Mouse (Mus musculus) midbrain, embryonic 10.5 days (tissue): ENCODE measurements around the gene Gm10639. TPM values are rescaled to one million over a fixed set of nuclear protein-coding genes. Genes with fewer than 3 reads are reported as not detected.
"Not testable (repeated sequence)": the region's sequence is repeated elsewhere in the genome, so short reads cannot be mapped to it uniquely, and the experiment has no call there.

Experiments
- DNase-seq: peaks from one replicate; pipeline ENCODE4 v3.0.0-alpha.2; 2017; ENCODE audit warnings: low spot score
- H3K27ac ChIP-seq: fragments of 300-500 bp; sonication (generic); replicated peaks from 2 replicates; pipeline ENCODE4 v1.5.1; 2016; ENCODE audit warnings: mild to moderate bottlenecking
- H3K27me3 ChIP-seq: fragments of 300-500 bp; sonication (generic); 2 replicates; pipeline ENCODE4 v1.6.1; 2016; ENCODE audit warnings: low read depth, mild to moderate bottlenecking; ENCODE audit not compliant: poor library complexity, severe bottlenecking
- H3K36me3 ChIP-seq: fragments of 300-500 bp; sonication (generic); 2 replicates; pipeline ENCODE4 v1.6.1; 2016; ENCODE audit warnings: mild to moderate bottlenecking, moderate library complexity
- H3K4me1 ChIP-seq: fragments of 300-500 bp; sonication (generic); 2 replicates; pipeline ENCODE4 v1.6.1; 2016
- H3K4me3 ChIP-seq: fragments of 300-500 bp; sonication (generic); 2 replicates; pipeline ENCODE4 v1.5.1; 2016; ENCODE audit warnings: mild to moderate bottlenecking, moderate library complexity
- H3K9me3 ChIP-seq: fragments of 300-500 bp; sonication (generic); replicated peaks from 2 replicates; pipeline ENCODE4 v1.6.1; 2016; ENCODE audit warnings: mild to moderate bottlenecking
- WGBS: fragments of 180-500 bp; shearing (Covaris S2); methylation state at CpG from one replicate; pipeline ENCODE4 v1.1.7; 2016; 5-methylcytosine and 5-hydroxymethylcytosine counted together
- polyA plus RNA-seq: library from polyadenylated mRNA; unstranded; fragments of >200 nt; fragmentation: Nextera tagmentation; extraction: Ambion mirVana; gene quantifications from 2 replicates; pipeline ENCODE4 v1.2.1, GENCODE M21; 2016

The Gm10639 gene
- polyA plus RNA-seq, 1 experiment from 2014 or later: not detected

DNA sequence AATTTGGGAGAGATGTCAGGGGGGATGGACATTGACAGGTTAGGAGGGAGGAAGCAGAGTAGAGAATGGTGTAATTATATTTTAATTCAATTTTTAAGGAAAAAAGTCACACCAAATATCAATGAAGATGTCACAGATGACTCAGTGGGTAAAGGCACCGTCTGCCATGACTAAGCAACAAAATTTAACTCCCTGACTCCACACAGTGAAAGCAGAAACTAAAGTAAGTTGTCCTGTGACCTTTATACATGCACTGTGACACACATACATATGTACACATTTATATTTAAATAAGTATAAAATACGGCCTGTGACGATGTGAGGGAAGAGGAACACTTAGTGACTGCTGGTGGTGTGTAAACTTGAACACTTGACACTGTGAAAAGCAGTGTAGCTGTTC lies 18.4 kb downstream of the Gm10639 start:
- 81% methylated on average over 3 of the region's 3 CpGs for WGBS
- not testable (repeated sequence) for H3K4me1 ChIP-seq, H3K36me3 ChIP-seq, H3K9me3 ChIP-seq, H3K27me3 ChIP-seq, H3K4me3 ChIP-seq, H3K27ac ChIP-seq, DNase-seq

DNA sequence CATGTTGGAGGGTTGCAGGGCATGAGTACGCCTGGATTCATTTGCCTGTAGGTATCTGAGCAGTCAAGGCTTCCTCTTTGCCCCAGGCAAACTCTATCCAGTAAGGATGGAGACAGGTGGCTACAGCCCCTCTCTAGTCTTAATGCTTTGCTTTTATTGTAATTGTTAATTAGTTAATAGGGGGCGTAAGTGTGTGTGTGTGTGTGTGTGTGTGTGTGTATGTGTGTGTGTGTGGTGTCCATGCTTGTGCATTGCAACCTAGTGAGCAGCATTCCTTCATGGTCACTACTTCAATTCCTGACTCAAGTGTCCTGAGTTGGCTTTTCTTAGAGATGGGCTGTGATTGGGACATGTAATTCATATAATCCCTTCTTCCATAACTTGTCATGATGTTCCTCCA lies 25.0 kb downstream of the Gm10639 start, which contains the start of gene Omt2a:
TSS of gene Omt2a (minus strand) at position 101 of the 400 bp plus-strand sequence.
- Histone ChIP-seq H3K4me1 (no peaks in the 10 kb centered on the region), H3K27ac (no peak within 1 kb of the TSS), H3K4me3 (no peak within 1 kb of the TSS), H3K36me3 (no peaks in the 10 kb centered on the region), H3K27me3 (no peaks in the 10 kb centered on the region), H3K9me3 (no peaks in the 10 kb centered on the region)
- no peak for DNase-seq
- WGBS: 78% methylated on average over 2 of the region's 2 CpGs

GRCm38 (mm10) chr9:78319499-78319898 lies 29.8 kb downstream of the Gm10639 start:
- Histone ChIP-seq H3K4me1 (no peaks in the 10 kb centered on the region), H3K4me3 (no peak overlapping the region), H3K9me3 (no peaks in the 10 kb centered on the region), H3K27me3 (no peaks in the 10 kb centered on the region), H3K27ac (no peak overlapping the region), H3K36me3 (no peaks in the 10 kb centered on the region)
- WGBS: 42% methylated on average over 1 of the region's 1 CpGs
- no peak for DNase-seq

- not testable (repeated sequence) for H3K9me3 ChIP-seq, H3K4me1 ChIP-seq, H3K4me3 ChIP-seq, DNase-seq, H3K36me3 ChIP-seq, H3K27ac ChIP-seq, H3K27me3 ChIP-seq
- WGBS: 83% methylated on average over 1 of the region's 1 CpGs
Measured at GRCm38 (mm10) chr9:78327289-78327688, 37.6 kb downstream of the Gm10639 start, which contains the start of gene Omt2b. Gene Omt2b (plus strand): TSS chr9:78327589.

- not testable (repeated sequence) for H3K4me3 ChIP-seq, H3K36me3 ChIP-seq, H3K9me3 ChIP-seq, H3K4me1 ChIP-seq, H3K27me3 ChIP-seq, DNase-seq, H3K27ac ChIP-seq
Measured at GRCm38 (mm10) chr9:78337050-78337449, 47.3 kb downstream of the Gm10639 start.

DNA sequence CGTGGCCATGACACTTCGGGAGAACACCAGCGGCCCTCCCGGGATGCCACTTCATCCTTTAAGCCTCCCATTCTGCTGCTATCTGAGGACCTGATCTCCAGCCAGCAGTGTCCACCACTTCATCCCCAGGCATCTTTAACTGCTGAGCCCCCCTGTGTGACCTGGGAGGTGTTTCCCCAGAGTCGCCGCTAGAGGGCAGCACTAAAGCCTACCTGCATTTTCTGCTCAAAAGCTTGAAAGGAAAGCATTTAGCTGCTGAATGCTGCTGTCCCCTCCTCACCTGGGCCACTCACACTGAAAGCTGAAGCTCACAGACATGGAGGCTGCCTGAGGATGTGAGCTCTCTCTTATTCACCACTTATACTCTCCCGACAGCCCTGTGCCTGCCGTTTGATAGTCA lies 50.6 kb downstream of the Gm10639 start:
- H3K36me3 ChIP-seq, H3K27me3 ChIP-seq, H3K27ac ChIP-seq, H3K9me3 ChIP-seq, H3K4me3 ChIP-seq, H3K4me1 ChIP-seq: not testable (repeated sequence)
- WGBS: 18% methylated on average over 8 of the region's 8 CpGs
- DNase-seq: peak; percentile 64

- not testable (repeated sequence) for DNase-seq
Measured at GRCm38 (mm10) chr9:78342494-78342893, 52.8 kb downstream of the Gm10639 start.

GRCm38 (mm10) chr9:78343055-78343454 lies 53.3 kb downstream of the Gm10639 start:
- 87% methylated on average over 9 of the region's 9 CpGs for WGBS
- DNase-seq, H3K27me3 ChIP-seq, H3K4me1 ChIP-seq, H3K9me3 ChIP-seq, H3K4me3 ChIP-seq, H3K27ac ChIP-seq, H3K36me3 ChIP-seq: not testable (repeated sequence)

More at GRCm38 (mm10) chr9:78342494-78342893, 52.8 kb downstream of the Gm10639 start:
- not testable (repeated sequence) for H3K4me1 ChIP-seq, H3K4me3 ChIP-seq, H3K27ac ChIP-seq, H3K9me3 ChIP-seq, H3K36me3 ChIP-seq, H3K27me3 ChIP-seq
- 93% methylated on average over 4 of the region's 4 CpGs for WGBS

DNA sequence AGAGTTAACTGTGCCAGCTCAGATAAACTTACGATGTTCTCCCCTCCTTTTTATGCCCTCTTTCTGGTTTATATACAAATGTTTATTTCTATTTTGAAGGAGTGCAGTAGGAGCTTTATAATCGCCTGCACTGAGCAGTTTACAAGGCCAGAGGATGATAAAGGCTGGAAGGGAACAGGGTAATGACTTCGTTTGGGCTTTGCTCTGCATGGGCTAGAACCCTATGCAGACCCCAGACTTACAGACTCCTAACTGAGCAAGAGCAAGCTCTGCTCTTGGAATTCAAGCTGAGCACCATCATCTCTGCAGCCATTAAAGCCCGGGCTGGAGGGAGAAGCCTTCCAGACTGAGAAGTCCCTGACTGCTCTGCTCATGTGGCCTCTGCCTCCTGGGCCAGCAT lies 55.5 kb downstream of the Gm10639 start:
- H3K27ac ChIP-seq, H3K27me3 ChIP-seq, H3K4me1 ChIP-seq, H3K9me3 ChIP-seq, H3K4me3 ChIP-seq, DNase-seq, H3K36me3 ChIP-seq: not testable (repeated sequence)
- WGBS: 77% methylated on average over 4 of the region's 4 CpGs

GRCm38 (mm10) chr9:78347004-78347403 lies 57.3 kb downstream of the Gm10639 start:
- Histone ChIP-seq H3K27me3 (no peaks in the 10 kb centered on the region), H3K36me3 (no peaks in the 10 kb centered on the region), H3K9me3 (no peaks in the 10 kb centered on the region), H3K4me1 (no peaks in the 10 kb centered on the region), H3K27ac (no peak overlapping the region), H3K4me3 (no peak overlapping the region)
- DNase-seq: no peak
- WGBS: 79% methylated on average over 3 of the region's 3 CpGs

DNA sequence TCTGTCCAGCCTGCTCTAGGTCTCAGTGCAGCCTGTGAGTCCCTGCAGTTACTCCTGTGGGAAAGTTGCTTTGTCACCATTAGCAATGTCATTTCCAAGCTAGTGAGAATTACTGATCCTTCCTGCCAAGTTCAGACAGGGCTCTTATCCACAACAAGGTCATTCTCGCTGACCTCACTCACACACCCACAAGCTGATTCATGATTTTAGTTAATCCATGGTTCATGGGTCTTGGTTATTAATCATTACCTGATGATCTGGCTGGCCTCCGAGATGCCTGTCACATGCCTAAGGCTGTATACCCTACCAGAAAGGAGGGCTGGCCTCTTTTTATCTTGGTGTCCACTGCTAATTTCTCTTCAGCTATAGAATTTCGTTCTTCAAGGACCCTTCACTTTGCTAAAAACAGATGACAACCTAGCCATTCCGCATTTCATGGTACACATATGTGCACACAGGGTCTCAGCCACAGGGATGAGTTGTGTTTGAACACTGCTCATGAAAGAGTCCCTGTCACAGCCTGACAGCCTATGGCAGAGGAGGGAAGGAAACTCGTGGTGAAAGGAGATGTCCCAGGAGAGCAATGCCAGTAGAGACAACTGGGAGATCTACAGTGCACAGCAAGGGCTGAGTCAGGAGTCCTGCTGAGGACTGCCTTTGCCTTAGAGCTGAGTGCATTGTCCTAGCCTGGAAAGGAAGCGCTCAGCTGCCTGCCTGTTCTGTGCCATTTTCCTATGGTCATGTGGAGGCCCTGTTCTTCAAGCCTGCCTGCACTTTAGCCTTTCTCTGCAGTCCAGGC lies 58.7 kb downstream of the Gm10639 start:
- WGBS: 79% methylated on average over 6 of the region's 6 CpGs
- not testable (repeated sequence) for H3K4me1 ChIP-seq, H3K9me3 ChIP-seq, H3K4me3 ChIP-seq, H3K27ac ChIP-seq, H3K27me3 ChIP-seq, H3K36me3 ChIP-seq, DNase-seq

DNA sequence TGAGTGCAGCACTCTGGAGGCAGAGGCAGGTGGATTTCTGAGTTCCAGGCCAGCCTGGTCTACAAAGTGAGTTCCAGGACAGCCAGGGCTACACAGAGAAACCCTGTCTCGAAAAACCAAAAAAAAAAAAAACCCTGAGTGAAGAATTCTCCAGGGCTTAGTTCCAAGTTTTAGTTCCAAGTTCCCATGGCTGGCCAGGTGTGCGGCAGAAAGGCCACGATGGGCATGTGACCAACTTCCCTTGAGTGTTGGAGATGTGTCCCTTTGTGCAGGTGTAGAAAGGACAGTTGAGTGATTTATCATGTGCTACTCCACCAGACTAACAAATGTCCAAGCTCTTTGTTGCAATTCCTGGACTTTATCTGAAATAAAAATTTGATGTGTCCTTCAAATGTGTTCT lies 59.4 kb downstream of the Gm10639 start:
- H3K4me1 ChIP-seq, H3K4me3 ChIP-seq, DNase-seq, H3K36me3 ChIP-seq, H3K27ac ChIP-seq, H3K9me3 ChIP-seq, H3K27me3 ChIP-seq: not testable (repeated sequence)
- 86% methylated on average over 3 of the region's 3 CpGs for WGBS

DNA sequence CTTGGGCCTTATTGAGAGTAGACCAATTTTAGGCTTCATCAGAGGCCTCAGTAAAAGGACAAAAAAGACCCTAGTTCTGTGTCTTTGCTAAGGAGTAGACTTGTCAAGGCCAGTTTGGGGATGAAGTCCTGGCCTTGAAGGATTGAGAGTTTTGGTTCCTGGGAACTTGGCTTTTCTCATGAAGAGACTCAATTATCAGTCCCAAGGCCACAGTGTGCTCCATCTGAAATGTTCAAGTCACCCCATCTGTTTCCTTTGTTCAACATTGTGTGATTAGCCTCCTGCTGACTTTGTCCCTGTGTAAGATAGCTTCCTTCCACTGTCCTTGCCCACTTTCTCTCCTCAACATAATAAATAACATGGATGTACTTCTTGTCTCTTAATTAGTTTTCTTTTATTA lies 60.3 kb downstream of the Gm10639 start:
- not testable (repeated sequence) for H3K4me3 ChIP-seq, DNase-seq, H3K4me1 ChIP-seq, H3K9me3 ChIP-seq, H3K36me3 ChIP-seq, H3K27me3 ChIP-seq, H3K27ac ChIP-seq
